Mouse (Mus musculus) heart, adult 2 months (tissue): ENCODE measurements around the gene Slc35e3.

ENCODE experiments used
- CTCF ChIP-seq: fragments of 200-600 bp; IDR thresholded peaks from 2 replicates; pipeline ENCODE4 v1.8.1; 2022; ENCODE audit warnings: antibody characterized with exemption, mild to moderate bottlenecking, moderate library complexity
- EP300 ChIP-seq: fragments of 200-500 bp; IDR thresholded peaks from 2 replicates; pipeline ENCODE4 v1.6.1; 2011; ENCODE audit warnings: low read depth, low read length, control low read depth; ENCODE audit not compliant: insufficient read depth
- POLR2A ChIP-seq: fragments of 200-500 bp; IDR thresholded peaks from 2 replicates; pipeline ENCODE4 v1.6.1; 2011; ENCODE audit warnings: mild to moderate bottlenecking, low read depth, low read length, control low read depth; ENCODE audit not compliant: insufficient read depth

DNA sequence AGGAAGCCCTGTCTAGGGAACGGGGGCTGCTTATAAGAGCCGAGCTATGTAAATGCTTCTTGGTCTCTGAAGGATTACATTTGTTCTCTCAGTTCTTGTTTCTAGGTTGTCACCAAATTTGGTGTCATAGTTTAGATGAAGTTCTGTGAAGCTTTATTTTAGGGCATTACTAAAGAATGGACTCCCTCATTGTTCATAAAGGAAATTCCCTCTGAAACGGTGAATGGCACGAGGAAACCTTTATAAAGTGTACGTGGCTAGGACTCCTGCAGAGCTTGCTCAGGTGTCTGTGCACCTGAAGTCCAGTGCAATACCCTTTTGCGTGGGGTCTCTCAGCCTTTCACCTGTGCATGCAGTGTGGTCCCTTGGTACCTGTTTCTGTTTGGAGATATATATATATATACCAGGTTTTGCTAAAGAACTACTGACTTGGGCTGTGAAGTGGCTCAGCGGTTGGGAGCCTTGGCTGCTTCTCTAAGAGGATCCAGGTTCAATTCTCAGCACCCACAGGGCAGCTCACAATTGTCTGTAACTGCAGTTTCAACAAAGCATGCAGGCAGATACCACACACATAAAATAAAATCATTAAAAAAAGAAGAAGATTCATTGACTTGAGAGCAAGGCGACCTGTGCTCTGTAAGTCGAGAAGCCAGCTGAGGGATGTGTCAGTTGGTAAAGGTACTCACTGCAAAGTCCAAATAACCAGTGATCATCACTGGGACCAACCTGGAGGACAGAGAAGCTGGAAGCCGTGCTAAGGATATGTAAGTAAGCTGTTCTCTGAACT, 13.9 kb upstream of the Slc35e3 start:
- TF ChIP-seq POLR2A (no peak), EP300 (no peak), CTCF (no peak)
